Mouse (Mus musculus): ENCODE measurements around the gene Tmprss7.

The Tmprss7 gene

GRCm38 (mm10) chr16:45684815-45685214 is 8.6 kb downstream of the Tmprss7 start:
- peak; percentile 75 for DNase-seq

- no peak for DNase-seq
These were observed 17.0 kb downstream of the Tmprss7 start for GRCm38 (mm10) chr16:45676462-45676861.

GRCm38 (mm10) chr16:45670005-45670404 is 23.5 kb downstream of the Tmprss7 start:
- no peak for DNase-seq

- DNase-seq, result no peak
These were observed 25.3 kb downstream of the Tmprss7 start for GRCm38 (mm10) chr16:45668178-45668577.

GRCm38 (mm10) chr16:45666136-45666535 is 27.3 kb downstream of the Tmprss7 start:
- no peak for DNase-seq

- DNase-seq, result no peak
These were observed 31.1 kb downstream of the Tmprss7 start for GRCm38 (mm10) chr16:45662381-45662780.

GRCm38 (mm10) chr16:45659596-45659995 is 33.9 kb downstream of the Tmprss7 start:
- no peak for DNase-seq

- DNase-seq, result no peak
These were observed 35.2 kb downstream of the Tmprss7 start for GRCm38 (mm10) chr16:45658248-45658647.

- DNase-seq, result no peak
These were observed 35.8 kb downstream of the Tmprss7 start for GRCm38 (mm10) chr16:45657574-45658159.

GRCm38 (mm10) chr16:45654465-45654864 is 39.0 kb downstream of the Tmprss7 start:
- no peak for DNase-seq

GRCm38 (mm10) chr16:45653934-45654332 is 39.5 kb downstream of the Tmprss7 start, which contains the start of gene BC016579:
TSS of gene BC016579 (minus strand) at chr16:45654068.
- no peak for DNase-seq

GRCm38 (mm10) chr16:45653009-45653933 is 40.2 kb downstream of the Tmprss7 start:
- DNase-seq, result no peak

GRCm38 (mm10) chr16:45651497-45651896 is 42.0 kb downstream of the Tmprss7 start:
- no peak for DNase-seq

GRCm38 (mm10) chr16:45644380-45644779 is 49.1 kb downstream of the Tmprss7 start:
- DNase-seq, result no peak

- DNase-seq, result no peak
These were observed 49.5 kb downstream of the Tmprss7 start for GRCm38 (mm10) chr16:45643944-45644343.

- DNase-seq, result no peak
These were observed 52.2 kb downstream of the Tmprss7 start for GRCm38 (mm10) chr16:45641301-45641700.

- no peak for DNase-seq
These were observed 53.2 kb downstream of the Tmprss7 start for GRCm38 (mm10) chr16:45640070-45640762.

GRCm38 (mm10) chr16:45635826-45636225 is 57.6 kb downstream of the Tmprss7 start:
- DNase-seq, result no peak

GRCm38 (mm10) chr16:45632420-45632819 is 61.0 kb downstream of the Tmprss7 start:
- no peak for DNase-seq

GRCm38 (mm10) chr16:45630347-45630960 is 63.0 kb downstream of the Tmprss7 start:
- peak; percentile 61 for DNase-seq

- DNase-seq, result no peak
These were observed 63.9 kb downstream of the Tmprss7 start for GRCm38 (mm10) chr16:45629497-45630105.

GRCm38 (mm10) chr16:45625342-45625741 is 68.1 kb downstream of the Tmprss7 start:
- DNase-seq, result no peak

GRCm38 (mm10) chr16:45624791-45625190 is 68.7 kb downstream of the Tmprss7 start:
- no peak for DNase-seq
